Mouse (Mus musculus) T-helper 17 cell (primary cell): ENCODE results near the gene Olfr64.

Experiments
- in situ Hi-C, 2 experiments: fragments of 300-600 bp; cut with MboI, MseI; formaldehyde crosslinking; loops; 1 replicate in 1 of 2; 2 replicates in 1 of 2; pipeline ENCODE4 v1.15.1; 2025; ENCODE audit warnings: high pct_unique_total_duplicates in 2 of 2

Gene Olfr64

DNA sequence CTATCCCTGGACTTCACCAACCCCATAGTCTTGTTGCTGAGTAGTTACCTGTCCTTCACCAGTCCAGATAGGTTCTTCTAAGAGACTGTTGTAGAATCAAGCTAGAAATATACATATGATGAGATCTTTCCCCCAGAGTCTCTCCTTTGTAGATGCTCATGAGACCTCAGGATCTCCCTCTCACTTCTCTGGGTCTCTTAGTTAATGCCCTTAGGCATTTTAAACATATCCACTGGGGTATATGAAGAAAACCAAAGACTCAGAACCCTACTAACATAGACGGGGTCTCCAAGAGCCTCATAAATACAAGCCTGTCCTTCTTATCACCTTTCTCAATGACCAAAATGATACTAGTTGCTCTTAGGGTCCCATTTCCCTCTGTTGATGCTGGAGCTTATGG, at the start of gene Olfr64:
Gene Olfr64 (minus strand): TSS at position 101 of the 400 bp plus-strand sequence.
- in situ Hi-C loops: loop anchor here in 1 of 2 experiments (10.0 kb wide), 1 partner anchor 590 kb away; no protein-coding TSS in a partner anchor

GRCm38 (mm10) chr7:103942730-103943129, 48.4 kb upstream of the Olfr64 start:
- in situ Hi-C loops: loop anchor here in 1 of 2 experiments (10.0 kb wide), 1 partner anchor 228 kb away; the partner anchor contains the start of gene Olfr243

DNA sequence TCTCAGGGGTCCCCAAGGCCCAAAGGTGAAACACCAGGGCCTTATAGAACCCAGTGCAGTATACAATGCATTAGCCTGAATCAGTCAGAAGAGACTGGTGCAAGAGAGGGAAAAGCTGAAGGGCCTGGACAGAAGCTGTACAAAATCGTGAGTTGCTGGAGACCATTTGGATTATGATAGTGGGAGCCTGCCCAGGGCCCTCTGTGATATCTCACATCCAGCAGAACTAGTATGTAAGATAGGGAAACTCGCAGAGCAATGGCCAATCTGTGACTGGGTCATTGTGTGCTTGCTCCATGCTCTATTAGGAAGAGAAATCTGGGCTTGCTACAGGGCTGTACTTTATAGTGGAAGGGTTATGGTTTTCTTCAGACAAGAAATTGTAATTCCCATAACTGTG, 40.0 kb upstream of the Olfr64 start, which contains the start of gene Olfr632:
Gene Olfr632 (plus strand): TSS at position 84 of the 400 bp plus-strand sequence.
- in situ Hi-C loops: loop anchor here in 1 of 2 experiments (5.0 kb wide), 1 partner anchor 207 kb away; no protein-coding TSS in a partner anchor

DNA sequence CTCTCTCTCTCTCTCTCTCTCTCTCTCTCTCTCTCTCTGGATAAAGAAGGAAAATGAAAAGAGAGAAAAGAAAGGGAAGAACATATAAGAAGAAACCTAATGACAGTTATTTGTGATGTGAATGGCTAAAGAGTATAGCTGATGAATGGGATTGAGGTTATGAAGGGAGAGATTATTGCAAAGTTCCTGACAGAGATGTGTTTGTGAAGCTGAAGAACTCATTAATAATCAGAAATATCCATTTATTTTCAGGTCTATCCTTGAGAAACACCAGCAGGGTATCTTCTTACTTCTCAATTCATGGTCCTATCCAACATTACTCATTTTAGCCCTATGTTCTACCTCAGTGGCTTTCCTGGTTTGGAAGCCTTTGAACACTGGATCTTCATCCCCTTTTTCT, 34.2 kb upstream of the Olfr64 start, which contains the start of gene Olfr631:
Gene Olfr631 (plus strand): TSS at position 301 of the 400 bp plus-strand sequence.
- in situ Hi-C loops: no loop called here

- in situ Hi-C loops: loop anchor here in 1 of 2 experiments (10.0 kb wide), 1 partner anchor 951 kb away; the partner anchor contains the start of gene Olfr576
Measured at GRCm38 (mm10) chr7:103915338-103915737, 21.1 kb upstream of the Olfr64 start.

DNA sequence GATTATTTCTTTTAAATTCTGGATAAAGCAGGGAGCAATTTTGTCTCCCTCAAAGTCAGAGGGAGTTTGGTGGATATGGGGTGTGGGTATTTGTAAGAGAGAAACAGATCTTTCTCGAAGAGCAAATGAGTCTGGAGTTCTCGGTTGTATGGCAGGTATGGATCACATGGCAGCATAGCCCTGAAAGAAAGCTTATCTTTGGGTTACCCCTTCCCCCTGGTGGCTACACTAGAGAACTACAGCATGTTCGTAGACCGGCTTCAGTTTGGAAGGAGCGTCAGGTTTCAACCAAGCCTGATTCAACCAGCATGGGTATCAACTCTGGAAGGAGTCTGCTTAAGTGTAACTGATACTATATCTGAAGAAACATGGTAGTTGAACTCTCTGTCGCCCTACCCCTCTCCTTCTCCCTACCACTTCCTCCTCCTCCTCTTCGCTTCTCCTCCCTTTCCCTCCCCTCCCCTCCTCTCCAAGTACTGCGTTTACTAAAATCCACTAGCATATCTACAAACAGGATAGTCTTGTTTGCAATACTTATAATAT, 18.8 kb upstream of the Olfr64 start:
- in situ Hi-C loops: loop anchor here in 1 of 2 experiments (10.0 kb wide), 1 partner anchor 948 kb away; the partner anchor contains the start of gene Olfr576

- in situ Hi-C loops: loop anchor here in 1 of 2 experiments (10.0 kb wide), 1 partner anchor 945 kb away; the partner anchor contains the start of gene Olfr576
Measured at GRCm38 (mm10) chr7:103910047-103910446, 15.8 kb upstream of the Olfr64 start.

GRCm38 (mm10) chr7:103903187-103903586, 8.9 kb upstream of the Olfr64 start, which contains the start of gene Olfr65:
Gene Olfr65 (plus strand): TSS chr7:103903487.
- in situ Hi-C loops: no loop called here

DNA sequence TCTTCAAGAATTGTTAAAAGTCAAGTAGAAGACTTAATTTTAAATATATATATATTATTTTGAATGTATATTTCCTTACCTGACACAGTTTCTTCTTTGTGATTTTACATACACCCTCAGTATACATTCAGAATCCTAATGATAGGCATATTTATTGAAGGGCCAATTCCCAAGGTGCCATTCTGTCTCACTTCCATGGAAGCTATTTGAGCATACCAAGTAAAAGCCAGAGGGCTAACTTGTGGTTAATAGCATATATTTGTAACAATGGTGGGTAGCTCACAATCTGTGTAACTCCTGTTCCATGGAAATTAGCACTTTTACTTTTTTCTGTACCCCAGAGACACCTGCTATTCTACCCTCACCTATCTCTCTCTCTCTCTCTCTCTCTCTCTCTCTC, 8.1 kb downstream of the Olfr64 start, which contains the start of gene Olfr66:
Gene Olfr66 (minus strand): TSS at position 101 of the 400 bp plus-strand sequence.
- in situ Hi-C loops: no loop called here

- in situ Hi-C loops: no loop called here
Measured at GRCm38 (mm10) chr7:103877093-103877492, 17.2 kb downstream of the Olfr64 start.

DNA sequence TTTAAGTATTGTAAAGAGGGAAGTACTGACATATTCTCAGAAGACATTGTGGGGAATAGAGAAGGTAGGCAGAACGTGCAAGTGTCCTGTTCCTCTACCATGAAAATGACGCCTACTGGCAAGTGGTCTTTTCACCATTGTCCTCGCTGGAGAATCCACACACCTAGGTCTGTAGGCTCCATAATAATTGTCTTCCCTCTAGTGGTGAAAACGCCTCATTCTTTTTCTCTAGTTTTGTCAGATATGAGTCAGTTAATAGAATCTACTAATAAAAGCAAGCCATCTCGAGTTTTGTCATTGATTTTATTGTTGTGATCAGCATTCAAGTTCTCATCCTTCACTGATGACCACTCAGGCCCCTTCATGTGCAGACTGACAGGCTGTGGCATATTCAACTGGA, 19.8 kb downstream of the Olfr64 start:
- in situ Hi-C loops: no loop called here

GRCm38 (mm10) chr7:103873064-103873463, 21.2 kb downstream of the Olfr64 start:
- in situ Hi-C loops: no loop called here

- in situ Hi-C loops: no loop called here
Measured at GRCm38 (mm10) chr7:103870667-103871066, 23.6 kb downstream of the Olfr64 start.

DNA sequence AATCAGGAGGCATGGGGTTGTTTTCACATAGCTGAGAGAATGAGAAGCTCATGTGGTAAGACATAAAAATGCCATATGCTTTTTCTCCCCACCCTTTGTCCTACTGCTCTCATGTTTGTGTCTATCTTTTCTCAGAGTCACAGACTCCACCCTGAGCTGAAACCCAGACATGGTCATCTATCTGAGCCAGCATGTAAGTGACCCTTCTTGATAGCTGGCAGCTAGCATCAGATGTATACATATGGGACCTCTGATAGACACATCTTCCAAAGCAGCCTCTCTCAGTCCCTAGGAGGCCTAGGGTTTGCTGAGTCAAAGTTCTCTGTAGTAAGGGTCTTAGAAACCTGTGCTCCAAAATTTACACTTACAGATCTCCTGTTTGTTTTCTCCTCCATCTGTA, 28.6 kb downstream of the Olfr64 start:
- in situ Hi-C loops: no loop called here

GRCm38 (mm10) chr7:103861531-103861930, 32.8 kb downstream of the Olfr64 start:
- in situ Hi-C loops: no loop called here

GRCm38 (mm10) chr7:103860855-103861254, 33.4 kb downstream of the Olfr64 start:
- in situ Hi-C loops: no loop called here

- in situ Hi-C loops: no loop called here
Measured at GRCm38 (mm10) chr7:103859076-103859475, 35.2 kb downstream of the Olfr64 start.

DNA sequence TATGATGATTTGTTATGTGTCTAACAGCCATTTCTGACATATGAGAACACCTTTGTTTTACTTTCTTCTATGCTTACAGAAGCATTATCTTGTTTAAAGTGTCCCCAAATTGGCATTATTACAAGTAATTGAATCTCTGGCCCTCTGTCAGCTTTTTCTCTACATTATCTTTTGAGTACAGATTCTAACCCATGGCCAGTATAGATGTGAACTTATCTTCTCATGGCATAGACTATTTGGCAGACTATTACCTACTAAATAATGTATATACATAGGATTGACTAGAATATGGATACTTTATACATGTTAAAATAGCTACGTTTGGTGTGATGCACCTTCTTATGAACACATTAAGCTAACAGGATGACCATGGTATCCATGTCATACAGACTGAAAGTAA, 39.6 kb downstream of the Olfr64 start:
- in situ Hi-C loops: no loop called here

GRCm38 (mm10) chr7:103853090-103853489, 41.2 kb downstream of the Olfr64 start, which contains the start of gene Hbb-y:
Gene Hbb-y (minus strand): TSS chr7:103853216.
- in situ Hi-C loops: no loop called here

- in situ Hi-C loops: no loop called here
Measured at GRCm38 (mm10) chr7:103844525-103845325, 49.6 kb downstream of the Olfr64 start.

- in situ Hi-C loops: no loop called here
Measured at GRCm38 (mm10) chr7:103843034-103843433, 51.3 kb downstream of the Olfr64 start, which contains the start of gene Hbb-bh1. Gene Hbb-bh1 (minus strand): TSS chr7:103843164.

- in situ Hi-C loops: no loop called here
Measured at GRCm38 (mm10) chr7:103840268-103840667, 54.0 kb downstream of the Olfr64 start, which contains the start of gene Hbb-bh2. Gene Hbb-bh2 (minus strand): TSS chr7:103840520.
